Mouse (Mus musculus) embryonic facial prominence, embryonic 13.5 days (tissue): ENCODE data around the gene Selenos. TPM values are rescaled to one million over a fixed set of nuclear protein-coding genes. Genes with fewer than 3 reads are reported as not detected.

ENCODE experiments used
- ATAC-seq: fragments of 200-750 bp; cut with Nextera tagmentation; 2 replicates; pipeline ENCODE4 v1.8.0; 2017; ENCODE audit warnings: low read depth; ENCODE audit not compliant: insufficient number of reproducible peaks, insufficient read depth, low FRiP score, low TSS enrichment
- H3K27ac ChIP-seq: fragments of 300-500 bp; sonication (generic); 2 replicates; pipeline ENCODE4 v1.5.1; 2015; ENCODE audit warnings: moderate library complexity, mild to moderate bottlenecking, inconsistent platforms
- H3K27me3 ChIP-seq: fragments of 300-500 bp; sonication (generic); 2 replicates; pipeline ENCODE4 v1.6.1; 2015; ENCODE audit warnings: mild to moderate bottlenecking, inconsistent platforms
- H3K36me3 ChIP-seq: fragments of 300-500 bp; sonication (generic); 2 replicates; pipeline ENCODE4 v1.6.1; 2015; ENCODE audit warnings: mild to moderate bottlenecking, inconsistent platforms
- H3K4me1 ChIP-seq: fragments of 300-500 bp; sonication (generic); 2 replicates; pipeline ENCODE4 v1.6.1; 2015; ENCODE audit warnings: inconsistent platforms
- H3K4me2 ChIP-seq: fragments of 300-500 bp; sonication (generic); 2 replicates; pipeline ENCODE4 v1.6.1; 2015; ENCODE audit warnings: moderate library complexity, mild to moderate bottlenecking, inconsistent platforms
- H3K4me3 ChIP-seq: fragments of 300-500 bp; sonication (generic); 2 replicates; pipeline ENCODE4 v1.5.1; 2015; ENCODE audit warnings: mild to moderate bottlenecking, inconsistent platforms
- H3K9ac ChIP-seq: fragments of 300-500 bp; sonication (generic); 2 replicates; pipeline ENCODE4 v1.6.1; 2015; ENCODE audit warnings: mild to moderate bottlenecking, inconsistent platforms
- H3K9me3 ChIP-seq: fragments of 300-500 bp; sonication (generic); 2 replicates; pipeline ENCODE4 v1.6.1; 2016; ENCODE audit warnings: inconsistent platforms
- WGBS: fragments of 180-500 bp; shearing (Covaris S2); methylation state at CpG from one replicate; pipeline ENCODE4 v1.1.7; 2015; ENCODE audit warnings: mixed read lengths; 5-methylcytosine and 5-hydroxymethylcytosine counted together
- polyA plus RNA-seq: library from polyadenylated mRNA; unstranded; fragments of >200 nt; fragmentation: Nextera tagmentation; extraction: Ambion mirVana; gene quantifications from 2 replicates; pipeline ENCODE4 v1.2.1, GENCODE M21; 2015

The Selenos gene
- polyA plus RNA-seq, 1 experiment from 2014 or later: 111 TPM

DNA sequence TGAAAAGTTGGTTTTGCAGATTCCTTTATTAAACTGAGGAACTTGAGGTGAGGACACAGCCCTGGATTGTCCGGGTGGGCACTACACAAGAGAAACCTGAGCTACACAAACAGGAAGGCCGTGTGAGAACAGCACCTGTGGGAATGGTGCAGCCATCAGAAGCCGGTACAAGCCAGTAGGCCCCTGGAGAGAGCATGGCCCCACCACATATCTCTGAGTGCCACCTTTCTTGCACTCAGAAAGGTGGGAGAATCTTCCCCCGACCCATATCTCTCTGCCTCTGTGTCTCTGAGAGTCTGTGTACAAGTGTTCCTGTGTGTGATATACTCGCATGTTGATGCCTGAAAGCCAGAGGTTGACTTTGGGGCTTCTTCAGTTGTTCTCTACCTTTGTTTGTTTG lies 59.4 kb downstream of the Selenos start:
- Histone ChIP-seq H3K9me3 (no peaks in the 10 kb centered on the region), H3K36me3 (peaks cover 14% of the 10 kb centered on the region; the same call in 1 of the 2 replicates), H3K27ac (no peak overlapping the region), H3K9ac (no peak overlapping the region), H3K4me3 (no peak overlapping the region), H3K4me2 (no peak overlapping the region), H3K4me1 (peaks cover 39% of the 10 kb centered on the region), H3K27me3 (no peaks in the 10 kb centered on the region)
- ATAC-seq: no peak
- 82% methylated on average over 5 of the region's 5 CpGs for WGBS

Other genes starting within 250 kb of the Selenos start
- gene Pcsk6, start 217.9 kb upstream of the Selenos start, polyA plus RNA-seq: 6.2 and 7.4 TPM in 2 replicates
- not detected in 2 replicates for gene Gm45213, start 36.0 kb upstream of the Selenos start, polyA plus RNA-seq
- gene Snrpa1, start 20.6 kb upstream of the Selenos start, polyA plus RNA-seq: 179 and 209 TPM in 2 replicates
- gene Chsy1, start 29.9 kb downstream of the Selenos start, polyA plus RNA-seq: 22.7 and 24.4 TPM in 2 replicates